Mouse (Mus musculus) v-Abl transformed pro-B cells (cell line): ENCODE measurements around the gene Nlgn2.

ENCODE experiments used
- in situ Hi-C, 2 experiments: fragments of 400-800 bp; cut with MboI; formaldehyde crosslinking; loops; one replicate each; pipeline ENCODE4 v1.15.1; 2025; ENCODE audit not compliant: unreplicated experiment in 2 of 2

The Nlgn2 gene

GRCm38 (mm10) chr11:69800392-69801197, 37.0 kb downstream of the Nlgn2 start:
- in situ Hi-C loops: loop anchor here (5.0 kb wide), 2 partner anchors 43 to 77 kb away; partner anchors contain the start of genes Polr2a (in 2 of the 2) and Tmem95 (in 1 of the 2)

- in situ Hi-C loops: loop anchor here (5.0 kb wide), 2 partner anchors 43 to 77 kb away; partner anchors contain the start of genes Polr2a (in 2 of the 2) and Tmem95 (in 1 of the 2)
Observed at GRCm38 (mm10) chr11:69800138-69800391, 37.5 kb downstream of the Nlgn2 start.

- in situ Hi-C loops: loop anchor here (5.0 kb wide), 2 partner anchors 42 to 78 kb away; partner anchors contain the start of genes Polr2a (in 2 of the 2) and Tmem95 (in 1 of the 2)
Observed at GRCm38 (mm10) chr11:69799394-69800137, 38.0 kb downstream of the Nlgn2 start.

GRCm38 (mm10) chr11:69797924-69798323, 39.7 kb downstream of the Nlgn2 start:
- in situ Hi-C loops: no loop called here

GRCm38 (mm10) chr11:69795983-69796435, 41.6 kb downstream of the Nlgn2 start:
- in situ Hi-C loops: no loop called here

- in situ Hi-C loops: no loop called here
Observed at GRCm38 (mm10) chr11:69795168-69795982, 42.2 kb downstream of the Nlgn2 start, which contains the start of gene Chrnb1. TSS of gene Chrnb1 (minus strand) at chr11:69795943.

- in situ Hi-C loops: no loop called here
Observed at GRCm38 (mm10) chr11:69793429-69793828, 44.2 kb downstream of the Nlgn2 start.

GRCm38 (mm10) chr11:69791420-69791819, 46.2 kb downstream of the Nlgn2 start:
- in situ Hi-C loops: no loop called here

GRCm38 (mm10) chr11:69789431-69789830, 48.2 kb downstream of the Nlgn2 start:
- in situ Hi-C loops: no loop called here

GRCm38 (mm10) chr11:69787306-69787705, 50.3 kb downstream of the Nlgn2 start:
- in situ Hi-C loops: no loop called here

GRCm38 (mm10) chr11:69784793-69785272, 52.8 kb downstream of the Nlgn2 start:
- in situ Hi-C loops: no loop called here

GRCm38 (mm10) chr11:69781828-69782227, 55.8 kb downstream of the Nlgn2 start:
- in situ Hi-C loops: no loop called here

GRCm38 (mm10) chr11:69778985-69779384, 58.6 kb downstream of the Nlgn2 start:
- in situ Hi-C loops: no loop called here

- in situ Hi-C loops: no loop called here
Observed at GRCm38 (mm10) chr11:69778258-69778982, 59.2 kb downstream of the Nlgn2 start.

GRCm38 (mm10) chr11:69777504-69778257, 59.9 kb downstream of the Nlgn2 start:
- in situ Hi-C loops: no loop called here

- in situ Hi-C loops: no loop called here
Observed at GRCm38 (mm10) chr11:69776488-69776887, 61.1 kb downstream of the Nlgn2 start.

GRCm38 (mm10) chr11:69775716-69776115, 61.9 kb downstream of the Nlgn2 start:
- in situ Hi-C loops: no loop called here

GRCm38 (mm10) chr11:69774961-69775360, 62.6 kb downstream of the Nlgn2 start:
- in situ Hi-C loops: no loop called here
